Mouse (Mus musculus) brain, embryonic 14.5 days (tissue): ENCODE results near the gene Mlxipl. TPM values are rescaled to one million over a fixed set of nuclear protein-coding genes. Genes with fewer than 3 reads are reported as not detected.
A peak's percentile ranks its signal among the peaks of the same experiment; 100 is the strongest.

Experiments
- DNase-seq: peaks from one replicate; pipeline ENCODE4 v3.0.0-alpha.2; 2011; ENCODE audit warnings: low read depth
- CTCF ChIP-seq: fragments of 200-500 bp; IDR thresholded peaks from 2 replicates; pipeline ENCODE4 v1.5.1; 2012; ENCODE audit warnings: inconsistent platforms, mild to moderate bottlenecking, moderate library complexity, borderline replicate concordance; ENCODE audit not compliant: insufficient read depth, insufficient read length; ENCODE audit errors: extremely low read depth
- POLR2A ChIP-seq: fragments of 200-500 bp; IDR thresholded peaks from 2 replicates; pipeline ENCODE4 v1.6.1; 2012; ENCODE audit warnings: mild to moderate bottlenecking, inconsistent platforms, borderline replicate concordance; ENCODE audit not compliant: poor library complexity, insufficient read depth, insufficient read length, severe bottlenecking; ENCODE audit errors: extremely low read depth
- polyA plus RNA-seq: library from polyadenylated mRNA; depleted of rRNA; stranded (reverse); fragments of >200 nt; gene quantifications from 2 replicates; pipeline ENCODE4 v1.2.3, GENCODE M21; 2012

Gene Mlxipl
- polyA plus RNA-seq, 1 experiment, result 1.8 TPM

GRCm38 (mm10) chr5:135070448-135070847 is 19.2 kb upstream of the Mlxipl start:
- no peak for DNase-seq
- TF ChIP-seq CTCF, result no peak
- no peak for TF ChIP-seq POLR2A

- TF ChIP-seq CTCF (no peak), POLR2A (no peak)
- no peak for DNase-seq
These were observed 17.6 kb upstream of the Mlxipl start for GRCm38 (mm10) chr5:135072061-135072460.

- TF ChIP-seq POLR2A (no peak), CTCF (no peak)
- DNase-seq, result no peak
These were observed 17.0 kb upstream of the Mlxipl start for GRCm38 (mm10) chr5:135072720-135073119.

- TF ChIP-seq CTCF (no peak), POLR2A (no peak)
- DNase-seq, result no peak
These were observed 16.1 kb upstream of the Mlxipl start for GRCm38 (mm10) chr5:135073349-135074150.

GRCm38 (mm10) chr5:135075655-135076054 is 14.0 kb upstream of the Mlxipl start:
- no peak for DNase-seq
- no peak for TF ChIP-seq CTCF
- TF ChIP-seq POLR2A, result no peak

GRCm38 (mm10) chr5:135076368-135076767 is 13.3 kb upstream of the Mlxipl start:
- DNase-seq, result no peak
- TF ChIP-seq CTCF, result no peak
- TF ChIP-seq POLR2A, result no peak

- DNase-seq, result peak; percentile 92
- TF ChIP-seq POLR2A, result no peak
- no peak for TF ChIP-seq CTCF
These were observed 12.7 kb upstream of the Mlxipl start for GRCm38 (mm10) chr5:135076931-135077505.

GRCm38 (mm10) chr5:135077564-135078481 is 11.9 kb upstream of the Mlxipl start, which contains the start of gene Vps37d:
Vps37d (minus strand) TSS chr5:135078266.
- DNase-seq, result peak; percentile 95
- TF ChIP-seq CTCF (peak; percentile 86), POLR2A (peak; percentile 54)

GRCm38 (mm10) chr5:135078482-135078810 is 11.2 kb upstream of the Mlxipl start:
- no peak for TF ChIP-seq CTCF
- no peak for DNase-seq

GRCm38 (mm10) chr5:135079578-135079977 is 10.1 kb upstream of the Mlxipl start:
- no peak for TF ChIP-seq POLR2A
- DNase-seq, result no peak

- DNase-seq, result no peak
- no peak for TF ChIP-seq CTCF
- no peak for TF ChIP-seq POLR2A
These were observed 9.2 kb upstream of the Mlxipl start for GRCm38 (mm10) chr5:135080539-135080938.

- no peak for TF ChIP-seq CTCF
- no peak for DNase-seq
These were observed 2.8 kb upstream of the Mlxipl start for GRCm38 (mm10) chr5:135086871-135087270.

- no peak for DNase-seq
- TF ChIP-seq POLR2A (no peak), CTCF (no peak)
These were observed 11.3 kb downstream of the Mlxipl start for GRCm38 (mm10) chr5:135100981-135101380.
